Mouse (Mus musculus) hindbrain, embryonic 14.5 days (tissue): ENCODE results near the gene Cd99l2. TPM values are rescaled to one million over a fixed set of nuclear protein-coding genes. Genes with fewer than 3 reads are reported as not detected.

Experiments
- ATAC-seq: fragments of 200-750 bp; cut with Nextera tagmentation; 2 replicates; pipeline ENCODE4 v1.8.0; 2017; ENCODE audit warnings: moderate number of reproducible peaks, mild to moderate bottlenecking, moderate TSS enrichment, moderate library complexity; ENCODE audit not compliant: low FRiP score
- DNase-seq: peaks from one replicate; pipeline ENCODE4 v3.0.0-alpha.2; 2015; ENCODE audit warnings: low spot score
- H3K27ac ChIP-seq: fragments of 300-500 bp; sonication (generic); 2 replicates; pipeline ENCODE4 v1.5.1; 2014; ENCODE audit warnings: mild to moderate bottlenecking, moderate library complexity
- H3K27me3 ChIP-seq: fragments of 300-500 bp; sonication (generic); 2 replicates; pipeline ENCODE4 v1.6.1; 2014; ENCODE audit warnings: mild to moderate bottlenecking, low read length, mixed read lengths; ENCODE audit not compliant: control insufficient read depth, insufficient read depth
- H3K36me3 ChIP-seq: fragments of 300-500 bp; sonication (generic); replicated peaks from 2 replicates; pipeline ENCODE4 v1.6.1; 2014; ENCODE audit not compliant: control insufficient read depth, insufficient read depth
- H3K4me1 ChIP-seq: fragments of 300-500 bp; sonication (generic); replicated peaks from 2 replicates; pipeline ENCODE4 v1.6.1; 2014; ENCODE audit warnings: antibody characterized with exemption, low read length, mixed read lengths; ENCODE audit not compliant: control insufficient read depth, insufficient read depth
- H3K4me2 ChIP-seq: fragments of 300-500 bp; sonication (generic); replicated peaks from 2 replicates; pipeline ENCODE4 v1.6.1; 2014; ENCODE audit warnings: mild to moderate bottlenecking, moderate library complexity
- H3K4me3 ChIP-seq: fragments of 300-500 bp; sonication (generic); replicated peaks from 2 replicates; pipeline ENCODE4 v1.5.1; 2014; ENCODE audit warnings: mild to moderate bottlenecking, low read length
- H3K9ac ChIP-seq: fragments of 300-500 bp; sonication (generic); 2 replicates; pipeline ENCODE4 v1.6.1; 2014
- H3K9me3 ChIP-seq: fragments of 300-500 bp; sonication (generic); 2 replicates; pipeline ENCODE4 v1.6.1; 2016; ENCODE audit warnings: low read length; ENCODE audit not compliant: control insufficient read depth
- WGBS: fragments of 180-500 bp; shearing (Covaris S2); extraction: QIAGEN DNeasy Blood & Tissue Kit; methylation state at CpG from one replicate; pipeline ENCODE4 v1.1.7; 2014; 5-methylcytosine and 5-hydroxymethylcytosine counted together
- polyA plus RNA-seq: library from polyadenylated mRNA; unstranded; fragments of >200 nt; fragmentation: Nextera tagmentation; extraction: Ambion mirVana; gene quantifications from 2 replicates; pipeline ENCODE4 v1.2.1, GENCODE M21; 2014

The Cd99l2 gene
- polyA plus RNA-seq, 1 experiment from 2014 or later: 66.7 TPM

DNA sequence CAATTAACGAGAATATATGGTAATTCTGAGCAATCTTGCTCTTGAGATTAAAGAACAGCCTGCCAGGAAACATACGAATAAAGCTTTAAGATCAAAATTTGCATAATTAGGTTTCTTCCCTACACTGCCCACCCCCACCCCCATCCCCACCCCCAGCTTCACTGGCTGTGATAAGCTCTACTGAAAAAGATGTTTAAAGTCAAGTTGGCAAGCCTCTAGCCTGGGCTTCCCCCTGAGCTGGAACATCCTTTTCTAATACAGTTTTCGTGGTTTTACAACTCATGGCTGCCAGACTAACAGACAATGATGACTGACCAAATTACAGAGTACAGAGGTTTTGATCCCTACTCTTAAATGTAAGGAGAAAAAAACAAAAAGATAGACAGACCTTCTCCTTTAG is 17.6 kb downstream of the Cd99l2 start:
- no peak overlapping the region for H3K4me3 ChIP-seq
- H3K9me3 ChIP-seq: no peaks in the 10 kb centered on the region
- no peaks in the 10 kb centered on the region for H3K27me3 ChIP-seq
- DNase-seq: no peak
- no peaks in the 10 kb centered on the region for H3K4me1 ChIP-seq
- 62% methylated on average over 3 of the region's 3 CpGs for WGBS
- H3K36me3 ChIP-seq: no peaks in the 10 kb centered on the region
- no peak for ATAC-seq
- no peak overlapping the region for H3K9ac ChIP-seq
- no peak overlapping the region for H3K4me2 ChIP-seq
- H3K27ac ChIP-seq: no peak overlapping the region

- H3K4me2 ChIP-seq: no peak overlapping the region
- H3K9ac ChIP-seq: no peak overlapping the region
- H3K4me3 ChIP-seq: no peak overlapping the region
- no peak overlapping the region for H3K27ac ChIP-seq
- DNase-seq: no peak
- 81% methylated on average over 3 of the region's 3 CpGs for WGBS
- no peak for ATAC-seq
- H3K4me1 ChIP-seq: no peaks in the 10 kb centered on the region
- H3K9me3 ChIP-seq: no peaks in the 10 kb centered on the region
- no peaks in the 10 kb centered on the region for H3K27me3 ChIP-seq
- H3K36me3 ChIP-seq: no peaks in the 10 kb centered on the region
Observed at GRCm38 (mm10) chrX:71474296-71474956, 18.2 kb downstream of the Cd99l2 start.

GRCm38 (mm10) chrX:71468639-71469295 is 23.9 kb downstream of the Cd99l2 start:
- Histone ChIP-seq H3K4me3 (no peak overlapping the region), H3K27me3 (no peaks in the 10 kb centered on the region), H3K36me3 (no peaks in the 10 kb centered on the region), H3K9ac (no peak overlapping the region), H3K27ac (no peak overlapping the region), H3K9me3 (no peaks in the 10 kb centered on the region), H3K4me2 (no peak overlapping the region), H3K4me1 (no peaks in the 10 kb centered on the region)
- 92% methylated on average over 5 of the region's 5 CpGs for WGBS
- ATAC-seq (no peak), DNase-seq (no peak)

DNA sequence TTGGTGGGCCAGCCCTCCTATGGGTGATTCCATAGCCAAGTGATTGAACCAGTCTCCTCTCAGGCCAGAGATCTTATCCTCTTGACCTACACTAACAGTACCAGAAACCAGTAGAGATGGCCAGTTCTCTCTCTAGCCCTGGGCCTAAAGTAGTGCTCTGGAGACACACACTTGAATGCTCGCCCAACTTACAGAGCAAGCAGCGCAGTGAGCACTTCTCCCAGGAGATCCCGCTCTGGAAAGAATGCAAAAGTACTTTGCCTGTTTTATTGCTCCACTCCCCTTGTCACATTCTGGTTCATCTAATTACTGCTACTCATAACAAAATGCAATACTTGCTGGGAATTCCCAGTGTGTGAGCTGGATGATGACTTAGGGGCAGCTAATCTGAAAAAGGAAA is 25.2 kb downstream of the Cd99l2 start:
- WGBS: 78% methylated on average over 3 of the region's 3 CpGs
- DNase-seq (no peak), ATAC-seq (no peak)
- Histone ChIP-seq H3K4me2 (no peak overlapping the region), H3K9ac (no peak overlapping the region), H3K4me3 (no peak overlapping the region), H3K9me3 (no peaks in the 10 kb centered on the region), H3K4me1 (no peaks in the 10 kb centered on the region), H3K36me3 (no peaks in the 10 kb centered on the region), H3K27ac (no peak overlapping the region), H3K27me3 (no peaks in the 10 kb centered on the region)

GRCm38 (mm10) chrX:71465417-71465816 is 27.2 kb downstream of the Cd99l2 start:
- no peak overlapping the region for H3K9ac ChIP-seq
- H3K4me2 ChIP-seq: no peak overlapping the region
- DNase-seq: no peak
- H3K27me3 ChIP-seq: no peaks in the 10 kb centered on the region
- H3K4me3 ChIP-seq: no peak overlapping the region
- H3K4me1 ChIP-seq: no peaks in the 10 kb centered on the region
- no peak overlapping the region for H3K27ac ChIP-seq
- no peak for ATAC-seq
- WGBS: 86% methylated on average over 1 of the region's 1 CpGs
- no peaks in the 10 kb centered on the region for H3K36me3 ChIP-seq
- no peaks in the 10 kb centered on the region for H3K9me3 ChIP-seq

DNA sequence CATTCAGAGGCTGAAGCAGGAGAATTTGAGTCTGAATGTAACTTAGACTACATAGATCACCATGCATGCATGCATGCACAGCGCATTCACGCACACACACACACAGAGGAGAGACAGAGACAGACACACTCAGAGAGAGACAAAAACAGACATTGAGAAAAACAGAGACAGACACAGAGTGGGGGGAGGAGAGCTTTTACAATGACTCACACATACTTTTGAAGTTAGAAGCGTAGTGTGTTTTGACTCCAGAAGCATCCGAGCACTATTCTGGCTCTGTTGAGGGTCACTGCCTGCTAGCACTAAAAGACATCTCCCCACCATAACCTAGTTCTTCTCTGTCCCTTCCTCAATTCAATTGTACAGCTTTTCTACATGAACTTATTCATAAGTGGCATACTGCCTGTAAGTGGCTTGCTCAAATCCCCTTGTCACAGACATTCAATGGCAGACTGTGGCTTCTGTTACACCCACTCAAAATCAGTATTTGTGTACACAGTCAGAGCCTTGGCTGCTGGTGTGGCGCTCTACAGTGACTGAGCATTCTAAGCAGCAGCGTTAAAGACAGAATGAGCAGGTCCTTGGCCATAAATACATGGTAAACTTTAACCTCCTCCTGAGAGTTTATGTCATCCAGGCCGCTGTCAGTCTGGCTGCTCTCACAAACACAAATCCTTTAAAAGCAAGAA is 28.4 kb downstream of the Cd99l2 start:
- Histone ChIP-seq H3K36me3 (no peaks in the 10 kb centered on the region), H3K27me3 (no peaks in the 10 kb centered on the region), H3K4me1 (no peaks in the 10 kb centered on the region), H3K9me3 (no peaks in the 10 kb centered on the region), H3K4me2 (no peak overlapping the region), H3K27ac (no peak overlapping the region), H3K9ac (no peak overlapping the region), H3K4me3 (no peak overlapping the region)
- ATAC-seq (no peak), DNase-seq (no peak)
- WGBS: 73% methylated on average over 7 of the region's 7 CpGs

GRCm38 (mm10) chrX:71456078-71456737 is 36.4 kb downstream of the Cd99l2 start:
- peak overlapping the region; percentile 59 for H3K27ac ChIP-seq
- WGBS: 64% methylated on average over 6 of the region's 6 CpGs

GRCm38 (mm10) chrX:71442916-71443315 is 49.7 kb downstream of the Cd99l2 start:
- H3K4me3 ChIP-seq: no peak overlapping the region
- H3K9me3 ChIP-seq: no peaks in the 10 kb centered on the region
- H3K27me3 ChIP-seq: no peaks in the 10 kb centered on the region
- 85% methylated on average over 5 of the region's 5 CpGs for WGBS
- no peak overlapping the region for H3K4me2 ChIP-seq
- H3K27ac ChIP-seq: no peak overlapping the region
- no peak overlapping the region for H3K9ac ChIP-seq
- H3K4me1 ChIP-seq: no peaks in the 10 kb centered on the region
- ATAC-seq (no peak), DNase-seq (no peak)
- H3K36me3 ChIP-seq: no peaks in the 10 kb centered on the region

More at GRCm38 (mm10) chrX:71456078-71456737, 36.4 kb downstream of the Cd99l2 start:
- H3K27me3 ChIP-seq: no peaks in the 10 kb centered on the region
- H3K4me1 ChIP-seq: 0 out of 2 replicates have a peak, but pooled peaks cover 3% of the 10 kb centered on the region
- no peaks in the 10 kb centered on the region for H3K9me3 ChIP-seq
- DNase-seq (no peak), ATAC-seq (peak; percentile 31; the same call in 1 of the 2 replicates)
- H3K9ac ChIP-seq: no peak overlapping the region
- H3K4me2 ChIP-seq: no peak overlapping the region
- H3K36me3 ChIP-seq: no peaks in the 10 kb centered on the region
- no peak overlapping the region for H3K4me3 ChIP-seq

DNA sequence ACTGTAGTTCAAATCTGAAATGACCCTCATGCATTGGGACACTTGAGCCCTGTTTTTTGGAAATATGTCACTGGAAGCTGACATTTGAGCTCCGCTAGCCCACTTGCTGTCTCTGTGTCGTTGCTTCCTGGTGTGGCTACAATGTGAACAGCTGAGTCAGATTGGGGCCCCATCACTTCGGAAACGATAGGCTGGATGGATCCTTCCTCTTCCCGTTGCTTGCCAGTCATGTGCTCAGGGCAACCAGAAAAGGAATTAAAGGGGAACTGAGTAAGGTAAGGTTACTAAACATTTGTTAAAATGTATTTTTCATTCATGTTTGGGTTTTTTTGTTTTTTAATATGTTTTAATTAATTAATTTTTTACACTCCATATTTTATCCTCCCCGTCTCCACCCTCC is 53.2 kb downstream of the Cd99l2 start:
- Histone ChIP-seq H3K4me1 (no peaks in the 10 kb centered on the region), H3K4me3 (no peak overlapping the region), H3K9ac (no peak overlapping the region), H3K4me2 (no peak overlapping the region), H3K36me3 (no peaks in the 10 kb centered on the region), H3K27ac (no peak overlapping the region), H3K27me3 (no peaks in the 10 kb centered on the region), H3K9me3 (no peaks in the 10 kb centered on the region)
- 90% methylated on average over 6 of the region's 6 CpGs for WGBS
- DNase-seq: no peak
- ATAC-seq: no peak
